Mouse (Mus musculus): ENCODE measurements around the gene Clptm1. TPM values are rescaled to one million over a fixed set of nuclear protein-coding genes. Genes with fewer than 3 reads are reported as not detected.

Clptm1 gene
- polyA plus RNA-seq, 1 experiment from 2014 or later, result 70.6 TPM

Other genes with a start within 250 kb of the Clptm1 start
- 5.7 and 6.5 TPM in 2 replicates for gene Mark4, start 206.2 kb downstream of the Clptm1 start, polyA plus RNA-seq (2016; fragmentation: Nextera tagmentation; extraction: Ambion mirVana)
- gene Exoc3l2, start 201.7 kb downstream of the Clptm1 start, polyA plus RNA-seq (2016; fragmentation: Nextera tagmentation; extraction: Ambion mirVana), result 0.82 and 0.99 TPM in 2 replicates
- gene Bloc1s3, start 156.7 kb downstream of the Clptm1 start, polyA plus RNA-seq (2016; fragmentation: Nextera tagmentation; extraction: Ambion mirVana), result 2.1 and 2.3 TPM in 2 replicates
- 53.8 and 60.9 TPM in 2 replicates for gene Trappc6a, start 156.6 kb downstream of the Clptm1 start, polyA plus RNA-seq (2016; fragmentation: Nextera tagmentation; extraction: Ambion mirVana)
- gene Nkpd1, start 147.2 kb downstream of the Clptm1 start, polyA plus RNA-seq (2016; fragmentation: Nextera tagmentation; extraction: Ambion mirVana), result 0.06 and 0.12 TPM in 2 replicates
- 20.2 and 22.2 TPM in 2 replicates for gene Ppp1r37, start 102.0 kb downstream of the Clptm1 start, polyA plus RNA-seq (2016; fragmentation: Nextera tagmentation; extraction: Ambion mirVana)
- gene Zfp296, start 87.7 kb downstream of the Clptm1 start, polyA plus RNA-seq (2016; fragmentation: Nextera tagmentation; extraction: Ambion mirVana), result 0.30 and 0.47 TPM in 2 replicates
- gene Gemin7, start 87.4 kb downstream of the Clptm1 start, polyA plus RNA-seq (2016; fragmentation: Nextera tagmentation; extraction: Ambion mirVana), result 180 and 186 TPM in 2 replicates
- gene Clasrp, start 60.5 kb downstream of the Clptm1 start, polyA plus RNA-seq (2016; fragmentation: Nextera tagmentation; extraction: Ambion mirVana), result 53.6 and 54.0 TPM in 2 replicates
- 3.0 TPM in 2 replicates for gene Relb, start 35.6 kb downstream of the Clptm1 start, polyA plus RNA-seq (2016; fragmentation: Nextera tagmentation; extraction: Ambion mirVana)
- 0.39 TPM in 1 of 2 replicates, not detected in the other for gene Apoc2, start 12.9 kb upstream of the Clptm1 start, polyA plus RNA-seq (2016; fragmentation: Nextera tagmentation; extraction: Ambion mirVana)
- not detected in 2 replicates for gene Gm44805, start 16.4 kb upstream of the Clptm1 start, polyA plus RNA-seq (2016; fragmentation: Nextera tagmentation; extraction: Ambion mirVana)
- gene Apoc4, start 16.4 kb upstream of the Clptm1 start, polyA plus RNA-seq (2016; fragmentation: Nextera tagmentation; extraction: Ambion mirVana), result not detected in 2 replicates
- gene Apoc1, start 27.6 kb upstream of the Clptm1 start, polyA plus RNA-seq (2016; fragmentation: Nextera tagmentation; extraction: Ambion mirVana), result 2.3 TPM in 2 replicates
- 140 and 154 TPM in 2 replicates for gene Apoe, start 34.2 kb upstream of the Clptm1 start, polyA plus RNA-seq (2016; fragmentation: Nextera tagmentation; extraction: Ambion mirVana)
- 187 and 205 TPM in 2 replicates for gene Tomm40, start 50.4 kb upstream of the Clptm1 start, polyA plus RNA-seq (2016; fragmentation: Nextera tagmentation; extraction: Ambion mirVana)
- gene Nectin2, start 85.5 kb upstream of the Clptm1 start, polyA plus RNA-seq (2016; fragmentation: Nextera tagmentation; extraction: Ambion mirVana), result 84.2 and 97.3 TPM in 2 replicates
- 33.1 and 37.3 TPM in 2 replicates for gene Bcam, start 106.0 kb upstream of the Clptm1 start, polyA plus RNA-seq (2016; fragmentation: Nextera tagmentation; extraction: Ambion mirVana)
- 0.53 and 1.2 TPM in 2 replicates for gene Cblc, start 131.8 kb upstream of the Clptm1 start, polyA plus RNA-seq (2016; fragmentation: Nextera tagmentation; extraction: Ambion mirVana)
- gene Bcl3, start 157.7 kb upstream of the Clptm1 start, polyA plus RNA-seq (2016; fragmentation: Nextera tagmentation; extraction: Ambion mirVana), result 0.91 and 1.4 TPM in 2 replicates
- gene Gm19345, start 187.0 kb upstream of the Clptm1 start, polyA plus RNA-seq (2016; fragmentation: Nextera tagmentation; extraction: Ambion mirVana), result 0.26 TPM in 1 of 2 replicates, not detected in the other
- gene Ceacam16, start 196.3 kb upstream of the Clptm1 start, polyA plus RNA-seq (2016; fragmentation: Nextera tagmentation; extraction: Ambion mirVana), result not detected in 2 replicates
- not detected in 2 replicates for gene Ceacam19, start 222.9 kb upstream of the Clptm1 start, polyA plus RNA-seq (2016; fragmentation: Nextera tagmentation; extraction: Ambion mirVana)